Mouse (Mus musculus) C2C12 (cell line): ENCODE results near the gene Gcn1l1. TPM values are rescaled to one million over a fixed set of nuclear protein-coding genes. Genes with fewer than 3 reads are reported as not detected.

Experiments used
- H3K27me3 ChIP-seq: one replicate; pipeline ENCODE4 v1.6.1; 2011; ENCODE audit not compliant: control insufficient read depth, insufficient read depth, insufficient read length
- H3K36me3 ChIP-seq: one replicate; pipeline ENCODE4 v1.6.1; 2011; ENCODE audit not compliant: control insufficient read depth, insufficient read depth
- H3K4me3 ChIP-seq: one replicate; pipeline ENCODE4 v1.5.1; 2011; ENCODE audit warnings: mild to moderate bottlenecking, control low read depth; ENCODE audit not compliant: poor library complexity, insufficient read depth, severe bottlenecking
- H3K79me2 ChIP-seq: one replicate; pipeline ENCODE4 v1.6.1; 2011; ENCODE audit not compliant: control insufficient read depth, insufficient read depth
- H3K79me3 ChIP-seq: one replicate; pipeline ENCODE4 v1.6.1; 2011; ENCODE audit warnings: low read depth, control low read depth
- H3ac ChIP-seq: one replicate; pipeline ENCODE3; 2011; ENCODE audit warnings: low read depth; ENCODE audit not compliant: control insufficient read depth, insufficient read length
- CEBPB ChIP-seq: IDR thresholded peaks from one replicate; pipeline ENCODE4 v1.6.1; 2011; ENCODE audit warnings: low read depth, mild to moderate bottlenecking, control low read depth, moderate library complexity
- CTCF ChIP-seq: IDR thresholded peaks from one replicate; pipeline ENCODE4 v1.5.1; 2011; ENCODE audit not compliant: control insufficient read depth, insufficient read depth, insufficient read length
- FOSL1 ChIP-seq: IDR thresholded peaks from one replicate; pipeline ENCODE4 v1.8.0; 2011; ENCODE audit warnings: mild to moderate bottlenecking, low read length; ENCODE audit not compliant: poor library complexity, insufficient read depth, severe bottlenecking
- MAX ChIP-seq: IDR thresholded peaks from one replicate; pipeline ENCODE4 v1.6.1; 2011; ENCODE audit warnings: mild to moderate bottlenecking, control low read depth
- MYOD1 ChIP-seq: IDR thresholded peaks from one replicate; pipeline ENCODE4 v1.6.1; 2011; ENCODE audit warnings: low read depth; ENCODE audit not compliant: control insufficient read depth, insufficient read length
- MYOG ChIP-seq: IDR thresholded peaks from one replicate; pipeline ENCODE4 v1.6.1; 2011; ENCODE audit not compliant: control insufficient read depth, insufficient read length; ENCODE audit errors: extremely low read depth
- USF1 ChIP-seq: IDR thresholded peaks from one replicate; pipeline ENCODE4 v1.6.1; 2011; ENCODE audit warnings: low read depth, mild to moderate bottlenecking, control low read depth, moderate library complexity
- polyA plus RNA-seq: library from polyadenylated mRNA; unstranded; fragments of >200 nt; fragmentation: generic; extraction: Trizol; gene quantifications from one replicate; pipeline ENCODE4 v1.2.1, GENCODE M21; 2012; ENCODE audit warnings: missing spikeins

The Gcn1l1 gene
- polyA plus RNA-seq, 1 experiment = 46.2 TPM

- Histone ChIP-seq H3ac (no peak overlapping the region), H3K36me3 (peaks cover 15% of the 10 kb centered on the region)
These were observed 57.6 kb downstream of the Gcn1l1 start for GRCm38 (mm10) chr5:115622686-115623085.

DNA sequence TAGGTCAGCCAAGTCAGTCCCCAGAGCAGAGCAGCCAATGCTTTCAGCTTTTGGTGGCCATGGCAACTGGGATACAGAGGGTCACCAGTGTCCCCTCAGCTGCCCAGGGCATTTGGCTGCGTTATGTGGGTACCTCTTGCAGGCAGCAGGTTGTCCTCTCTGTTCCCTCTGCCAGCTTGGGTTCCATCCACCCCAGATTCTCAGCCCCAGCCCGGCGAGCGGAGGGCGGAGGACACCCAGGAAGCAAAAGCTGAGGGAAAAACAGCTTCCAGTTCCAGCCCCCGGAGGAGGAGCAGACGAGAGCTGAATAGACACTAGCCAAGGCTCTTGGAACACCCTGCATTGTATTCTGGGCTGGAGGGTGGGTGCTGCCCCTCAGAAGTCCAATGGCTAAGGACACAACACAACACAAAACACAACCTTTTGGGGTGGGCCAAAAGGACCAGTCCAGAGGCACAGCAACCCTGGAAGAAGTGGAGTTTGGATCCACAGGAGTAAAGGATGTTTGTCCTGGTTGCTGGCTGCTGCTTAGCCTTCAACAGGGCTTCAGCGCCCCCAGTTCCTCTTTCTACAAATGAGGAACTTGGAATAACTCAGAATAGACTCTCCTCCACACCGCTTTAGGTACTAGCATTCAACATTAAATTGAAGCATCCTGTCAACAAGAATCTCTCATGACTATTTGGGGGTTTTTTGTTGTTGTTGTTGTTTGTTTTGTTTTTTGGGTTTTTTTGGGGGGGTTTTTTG is 58.8 kb downstream of the Gcn1l1 start:
- Histone ChIP-seq H3K36me3 (peaks cover 6% of the 10 kb centered on the region), H3K79me2 (no peaks in the 10 kb centered on the region)
- TF ChIP-seq USF1 (no peak), MYOD1 (no peak), CEBPB (no peak)

More at GRCm38 (mm10) chr5:115622686-115623085, 57.6 kb downstream of the Gcn1l1 start:
- Histone ChIP-seq H3K27me3 (no peaks in the 10 kb centered on the region), H3K4me3 (no peak overlapping the region), H3K79me2 (no peaks in the 10 kb centered on the region), H3K79me3 (no peaks in the 10 kb centered on the region)
- TF ChIP-seq MYOD1 = no peak
- no peak for TF ChIP-seq FOSL1
- no peak for TF ChIP-seq CEBPB
- no peak for TF ChIP-seq CTCF
- no peak for TF ChIP-seq USF1
- no peak for TF ChIP-seq MAX
- no peak for TF ChIP-seq MYOG

DNA sequence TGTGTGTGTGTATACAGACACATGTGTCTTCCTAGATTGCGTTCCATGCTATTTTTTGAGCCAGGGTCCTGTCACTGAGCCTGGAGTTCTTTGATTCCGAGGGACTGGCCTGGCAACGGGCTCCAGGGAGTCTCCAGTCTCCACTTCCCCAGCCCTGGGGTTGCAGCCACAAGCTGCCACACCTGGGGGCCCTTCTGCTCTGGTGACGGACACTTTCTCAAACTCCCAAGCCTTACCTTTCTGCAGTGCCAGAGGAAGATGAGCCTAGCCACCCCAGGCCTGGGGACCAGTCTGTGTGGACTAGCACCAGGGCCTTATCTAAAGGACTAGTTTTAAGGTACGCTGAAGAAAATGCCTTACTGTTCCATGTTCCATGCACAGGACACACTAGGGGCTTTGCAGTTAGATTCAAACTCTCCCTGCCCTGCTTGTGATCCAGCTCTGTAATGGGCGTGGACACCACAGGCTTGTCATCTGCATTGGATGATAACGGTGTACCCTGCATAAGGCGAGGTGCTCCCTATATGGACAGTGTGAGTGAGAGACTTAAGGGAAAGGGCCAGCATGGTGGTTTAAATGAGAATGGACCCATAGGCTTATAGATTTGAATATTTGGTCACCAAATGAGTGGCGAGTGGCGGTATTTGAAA is 61.3 kb downstream of the Gcn1l1 start:
- no peak overlapping the region for H3ac ChIP-seq
- peaks cover 6% of the 10 kb centered on the region for H3K79me2 ChIP-seq
- no peaks in the 10 kb centered on the region for H3K36me3 ChIP-seq
- TF ChIP-seq CEBPB = no peak
- H3K79me3 ChIP-seq = peaks cover 4% of the 10 kb centered on the region
- H3K27me3 ChIP-seq = no peaks in the 10 kb centered on the region
- H3K4me3 ChIP-seq = no peak overlapping the region

More for the DNA sequence above, 58.8 kb downstream of the Gcn1l1 start:
- Histone ChIP-seq H3K4me3 (no peak overlapping the region), H3K27me3 (no peaks in the 10 kb centered on the region), H3K79me3 (no peaks in the 10 kb centered on the region), H3ac (no peak overlapping the region)

- H3K27me3 ChIP-seq = no peaks in the 10 kb centered on the region
- no peaks in the 10 kb centered on the region for H3K36me3 ChIP-seq
- peaks cover 18% of the 10 kb centered on the region for H3K79me2 ChIP-seq
- no peak overlapping the region for H3ac ChIP-seq
- H3K79me3 ChIP-seq = peaks cover 13% of the 10 kb centered on the region
- no peak overlapping the region for H3K4me3 ChIP-seq
- TF ChIP-seq CTCF = no peak
- TF ChIP-seq MYOD1 = no peak
- no peak for TF ChIP-seq MAX
- TF ChIP-seq MYOG = no peak
- no peak for TF ChIP-seq FOSL1
- TF ChIP-seq CEBPB = no peak
- TF ChIP-seq USF1 = no peak
These were observed 63.0 kb downstream of the Gcn1l1 start for GRCm38 (mm10) chr5:115628083-115628482.

- H3K36me3 ChIP-seq = no peaks in the 10 kb centered on the region
- no peak overlapping the region for H3K4me3 ChIP-seq
- H3K79me2 ChIP-seq = peaks cover 34% of the 10 kb centered on the region
- no peak for TF ChIP-seq MAX
- TF ChIP-seq CEBPB = no peak
- TF ChIP-seq MYOD1 = no peak
- TF ChIP-seq CTCF = no peak
- no peak overlapping the region for H3ac ChIP-seq
- peaks cover 29% of the 10 kb centered on the region for H3K79me3 ChIP-seq
- H3K27me3 ChIP-seq = no peaks in the 10 kb centered on the region
These were observed 64.6 kb downstream of the Gcn1l1 start for GRCm38 (mm10) chr5:115629672-115630071.

DNA sequence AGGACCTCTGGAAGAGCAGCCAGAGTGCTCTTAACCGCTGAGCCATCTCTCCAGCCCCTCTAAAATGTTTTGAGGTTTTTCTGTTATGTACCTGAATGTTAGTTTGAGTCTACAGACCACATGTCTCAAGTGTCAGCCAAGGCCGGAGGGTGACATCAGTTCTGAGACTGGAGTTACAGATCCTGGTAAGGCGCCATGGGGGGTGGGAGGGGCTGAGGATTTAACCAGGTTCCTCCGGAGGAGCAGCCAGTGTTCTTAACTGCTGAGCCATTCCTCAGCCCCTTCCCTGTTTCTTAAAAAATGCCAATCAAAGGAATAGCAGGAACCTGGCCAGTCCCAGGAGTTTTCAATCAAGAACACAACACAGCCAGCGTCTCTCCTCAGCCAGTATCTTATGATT is 65.2 kb downstream of the Gcn1l1 start:
- Histone ChIP-seq H3ac (no peak overlapping the region), H3K79me3 (peaks cover 35% of the 10 kb centered on the region), H3K79me2 (peaks cover 40% of the 10 kb centered on the region), H3K4me3 (no peak overlapping the region), H3K27me3 (no peaks in the 10 kb centered on the region), H3K36me3 (peaks cover 1% of the 10 kb centered on the region)
- no peak for TF ChIP-seq USF1
- TF ChIP-seq MYOG = no peak
- TF ChIP-seq CTCF = no peak
- TF ChIP-seq MYOD1 = no peak
- TF ChIP-seq MAX = no peak
- no peak for TF ChIP-seq FOSL1
- TF ChIP-seq CEBPB = no peak
